Mouse (Mus musculus) heart, adult 11 months (tissue): ENCODE measurements around the gene Dnajc15.

Source experiments
- DNase-seq: peaks from one replicate; pipeline ENCODE4 v3.0.0; 2022

The Dnajc15 gene

DNA sequence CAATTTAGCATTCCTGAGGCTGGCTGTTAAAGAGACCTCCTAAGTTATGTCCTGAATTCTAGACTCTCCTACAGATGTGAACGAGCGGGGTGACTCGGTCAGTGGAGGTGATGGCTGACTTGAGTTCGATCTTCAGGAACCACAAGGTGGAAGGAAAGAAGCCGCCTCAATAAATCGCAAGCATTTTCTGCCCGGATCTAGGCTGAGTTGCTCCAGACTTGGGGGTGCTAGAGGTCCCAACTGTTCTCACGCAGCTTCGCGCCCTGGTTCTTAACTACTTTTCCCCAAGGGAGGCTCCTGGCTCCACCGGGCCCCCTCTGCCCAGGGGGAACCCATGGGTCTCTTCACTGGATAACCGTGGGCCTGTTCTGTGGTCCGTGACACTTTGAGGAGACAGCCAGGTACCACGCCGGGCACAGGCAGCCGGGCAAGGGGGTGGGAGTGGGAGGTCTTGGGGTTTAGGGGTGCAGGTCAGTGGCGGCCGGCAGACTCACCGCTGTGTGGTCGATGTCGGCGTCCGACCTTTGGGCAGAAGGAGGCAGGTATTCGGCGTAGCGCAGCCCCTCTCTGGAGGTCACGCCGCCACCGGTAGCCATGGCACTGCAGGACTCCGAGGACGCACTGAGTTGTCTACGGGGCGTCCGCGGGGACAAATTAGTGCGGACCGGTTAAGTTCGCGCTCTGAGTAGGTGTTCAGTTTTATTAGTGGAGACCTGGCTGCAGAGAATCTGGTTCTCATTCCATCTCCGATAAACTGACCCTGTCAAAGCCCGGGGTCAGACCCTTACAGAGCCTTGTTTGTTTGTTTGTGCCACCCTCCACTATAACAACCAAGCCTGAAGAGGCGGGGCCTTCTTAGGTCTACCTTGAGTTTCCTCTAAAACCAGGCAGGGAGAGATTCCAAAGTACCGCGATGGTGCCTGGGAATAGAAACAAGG, at the start of gene Dnajc15:
TSS of gene Dnajc15 (minus strand) at position 822 of the 938 bp plus-strand sequence.
- DNase-seq: peak; percentile 98

DNA sequence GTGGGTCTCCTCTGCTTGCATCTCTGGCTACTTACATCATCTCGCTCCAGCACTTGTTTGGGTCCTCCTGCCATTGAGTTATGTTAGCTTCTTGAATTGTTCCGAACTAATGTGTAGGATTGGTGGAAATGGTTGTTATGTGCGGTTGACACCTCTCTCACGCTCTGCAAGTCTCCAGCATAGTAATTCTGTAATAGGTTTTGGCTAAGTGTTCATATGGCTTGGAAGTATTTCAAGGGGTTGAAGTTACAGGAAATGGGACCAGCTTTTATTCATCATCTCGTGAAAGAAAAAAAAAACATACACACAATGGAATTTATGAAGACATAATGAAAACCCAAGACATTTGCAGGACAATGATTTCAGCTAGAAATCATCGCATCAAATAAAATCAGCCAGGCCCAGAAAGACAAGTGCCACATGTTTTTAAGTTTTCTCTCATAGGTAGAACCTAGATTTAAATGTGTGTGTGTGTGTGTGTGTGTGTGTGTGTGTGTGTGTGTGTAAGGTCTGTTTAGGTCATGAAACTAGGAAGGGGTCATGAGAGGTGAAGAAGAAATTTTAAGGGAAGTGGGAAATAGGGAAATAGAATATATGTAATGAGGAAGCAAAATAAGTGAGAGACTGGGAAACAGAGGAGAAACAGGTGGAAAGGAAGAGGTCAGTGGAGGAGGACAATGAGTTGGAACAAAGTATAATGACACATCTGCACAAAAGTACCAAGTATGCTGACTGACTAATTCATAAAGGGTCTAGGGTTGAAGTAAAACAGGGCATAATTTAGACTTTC, 48.3 kb upstream of the Dnajc15 start:
- peak; percentile 28 for DNase-seq

DNA sequence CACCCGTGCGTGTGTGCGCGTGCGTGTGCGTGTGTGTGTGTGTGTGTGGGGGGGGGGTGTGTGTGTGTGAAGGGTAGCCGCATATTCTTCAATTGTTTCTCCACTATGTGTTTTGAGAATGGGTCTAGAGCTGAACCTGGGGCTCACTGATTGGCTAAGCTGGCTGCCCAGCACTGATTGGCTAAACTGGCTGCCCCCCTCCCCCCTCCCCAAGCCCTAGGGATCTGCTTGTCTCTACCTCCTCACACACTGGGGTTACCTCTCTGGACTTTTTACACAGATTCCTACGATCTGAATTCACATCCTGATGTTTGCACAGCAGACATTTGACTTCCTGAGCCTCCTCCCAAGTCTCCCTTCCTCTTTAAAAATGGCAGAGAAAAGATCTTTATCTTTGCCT, 46.7 kb upstream of the Dnajc15 start:
- DNase-seq: peak; percentile 29

DNA sequence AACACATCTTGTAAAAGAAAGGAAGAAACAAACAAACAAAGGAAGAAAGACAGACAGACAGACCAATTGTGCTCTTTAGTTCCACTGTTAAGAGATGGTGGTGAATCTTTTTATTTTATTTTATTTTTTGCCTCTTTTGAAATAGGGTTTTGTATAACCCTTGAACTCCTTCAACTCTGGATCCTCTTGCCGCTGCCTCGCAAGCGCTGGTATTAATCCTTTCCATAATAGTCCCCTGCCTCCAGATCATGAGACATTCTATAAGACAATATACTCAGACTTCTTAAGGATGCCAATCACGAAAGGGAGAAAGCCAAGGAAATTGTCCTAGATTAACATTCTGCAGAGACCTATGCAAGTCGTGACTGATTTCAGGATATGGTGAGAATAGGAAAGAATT, 40.9 kb upstream of the Dnajc15 start:
- peak; percentile 70 for DNase-seq

DNA sequence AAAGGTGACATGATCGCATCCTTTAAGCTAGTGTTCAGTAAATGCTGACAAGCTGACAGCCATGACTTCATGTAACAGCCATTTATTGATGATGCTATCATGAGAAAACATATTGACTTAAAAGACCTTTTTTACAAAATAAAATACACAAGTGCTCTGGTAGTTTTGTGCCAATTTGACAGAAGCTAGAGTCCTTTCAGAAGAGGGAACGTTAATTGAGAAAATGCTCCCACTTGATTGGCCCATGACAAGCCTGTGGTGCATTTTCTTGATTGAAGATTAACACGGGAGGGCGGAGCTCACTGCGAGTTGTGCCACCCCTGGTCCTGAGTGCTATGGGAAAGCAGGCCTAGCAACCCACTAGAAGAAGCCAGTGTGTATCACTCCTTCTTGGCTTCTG, 31.7 kb upstream of the Dnajc15 start:
- peak; percentile 78 for DNase-seq

DNA sequence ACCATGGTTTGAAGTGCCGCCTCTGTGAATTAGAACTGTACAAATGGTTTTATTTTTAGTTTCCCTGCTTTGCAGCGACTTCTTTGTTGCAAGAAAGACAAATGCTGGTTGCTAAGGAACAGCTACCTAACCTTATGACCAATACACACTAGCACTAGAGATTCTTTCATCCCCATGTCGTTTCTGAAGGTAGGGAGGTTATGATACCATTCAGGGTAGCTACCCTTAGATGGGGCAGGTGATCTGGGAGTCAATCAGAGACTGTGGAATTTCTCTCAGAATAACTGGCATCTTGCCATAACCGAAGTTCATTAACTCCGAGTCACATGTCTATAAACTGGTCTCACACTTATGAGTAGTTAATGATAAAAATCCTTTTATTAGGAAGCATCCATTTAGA, 30.5 kb upstream of the Dnajc15 start:
- DNase-seq: no peak

DNA sequence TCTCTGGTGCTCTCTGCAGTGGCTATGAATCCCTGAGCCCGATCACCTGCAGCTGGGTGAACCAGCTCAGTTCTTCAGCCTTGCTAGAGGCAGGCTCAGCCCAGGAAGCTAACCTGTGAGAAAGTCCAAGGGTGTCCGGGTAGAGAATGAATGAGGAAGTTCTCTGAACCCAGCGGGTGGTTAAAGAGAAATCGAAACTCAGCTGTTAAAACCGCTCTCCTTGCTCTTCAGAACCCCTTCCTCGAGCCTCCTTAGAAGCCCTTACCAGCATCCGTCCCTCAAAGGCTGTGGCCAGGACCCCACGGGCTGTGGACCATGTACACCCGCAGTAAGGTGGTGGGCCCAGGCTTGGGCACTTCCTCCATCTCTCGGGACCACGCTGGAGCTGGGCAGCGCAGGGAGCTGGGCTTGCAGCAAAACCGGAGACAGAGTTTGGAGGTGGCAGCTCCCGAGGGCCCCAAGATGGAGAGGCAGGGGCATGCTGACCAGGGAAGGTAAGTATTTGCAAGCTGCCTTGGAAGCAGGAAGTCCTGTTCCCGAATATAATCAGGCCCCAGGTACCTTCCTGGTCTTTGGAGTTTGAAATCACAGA, 29.3 kb upstream of the Dnajc15 start, which contains the start of gene Epsti1:
TSS of gene Epsti1 (plus strand) at position 69 of the 592 bp plus-strand sequence.
- peak; percentile 92 for DNase-seq

DNA sequence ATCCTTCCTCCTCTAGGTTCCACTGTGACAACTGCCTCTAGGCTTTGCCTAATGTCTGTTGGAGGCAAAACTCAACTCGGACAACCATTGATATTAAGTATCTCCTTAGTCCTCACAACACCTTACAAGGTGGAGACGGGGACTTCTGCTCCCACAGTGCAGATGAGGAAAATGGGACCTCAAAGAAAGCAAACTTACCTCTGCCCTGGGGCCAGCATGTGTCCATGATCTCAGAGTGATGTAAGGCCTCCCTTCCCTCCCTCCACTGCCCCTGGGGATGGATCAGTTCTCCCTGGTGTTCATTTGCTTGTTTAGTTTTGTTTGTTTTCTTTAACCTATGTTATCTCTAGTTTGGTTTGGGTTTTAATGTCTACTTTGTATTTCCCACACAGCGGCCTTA, 27.6 kb upstream of the Dnajc15 start:
- DNase-seq: peak; percentile 71

DNA sequence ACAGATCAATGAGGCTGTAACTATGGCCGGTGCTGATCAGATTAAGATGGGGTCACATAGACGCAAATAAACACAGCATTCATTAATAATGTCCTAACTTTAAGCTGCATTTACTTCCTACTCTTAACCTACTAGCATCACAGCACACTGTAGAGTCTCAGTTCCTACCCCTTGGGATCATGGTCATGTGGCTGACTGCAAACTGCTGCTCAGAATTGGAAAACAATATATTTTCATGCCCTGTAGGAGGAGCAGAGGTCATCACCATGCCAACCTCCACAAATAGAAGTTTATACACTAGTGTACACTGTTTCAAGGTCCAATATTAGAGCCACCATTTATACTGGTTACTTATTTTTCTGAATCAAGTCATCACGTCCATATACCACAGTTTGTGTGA, 21.0 kb upstream of the Dnajc15 start:
- DNase-seq: no peak

DNA sequence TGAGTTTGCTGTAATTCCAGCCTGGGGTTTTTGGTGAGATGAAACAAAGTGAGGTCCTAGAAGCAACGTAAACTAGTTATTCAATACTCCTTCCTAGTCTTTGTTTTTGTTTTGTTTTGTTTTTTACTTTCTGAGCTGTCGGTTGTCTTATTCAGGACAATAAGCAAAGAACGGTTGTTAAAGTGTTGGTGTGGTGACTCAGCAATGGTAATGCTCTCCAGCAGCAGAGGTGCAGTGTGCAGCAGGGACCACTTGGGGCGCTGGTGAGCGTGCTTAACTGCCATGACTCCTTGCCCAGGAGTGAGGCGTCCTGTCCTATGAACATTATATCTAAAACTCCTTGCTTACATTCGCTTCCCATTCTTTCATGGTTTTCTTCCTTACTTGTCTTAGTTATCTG, 15.0 kb upstream of the Dnajc15 start:
- no peak for DNase-seq

DNA sequence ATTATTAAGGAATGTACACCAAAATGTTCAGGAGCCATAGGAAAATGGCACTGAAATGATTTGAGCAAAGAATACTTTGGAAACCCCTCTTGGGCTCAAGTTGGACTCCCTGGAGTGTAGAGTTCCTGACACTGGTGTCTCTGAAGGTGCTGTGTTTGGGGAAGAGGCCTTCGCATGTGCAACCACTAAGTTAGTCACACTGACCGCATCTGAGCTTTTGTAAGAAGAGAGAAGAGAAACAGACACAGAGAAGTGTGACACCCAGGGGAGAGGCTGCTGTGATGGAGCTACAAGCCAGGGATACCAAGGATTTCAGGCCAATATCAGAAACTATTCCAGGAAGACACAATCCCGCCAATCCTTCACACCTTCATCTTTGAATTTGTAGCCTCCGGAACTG, 12.0 kb upstream of the Dnajc15 start:
- no peak for DNase-seq

DNA sequence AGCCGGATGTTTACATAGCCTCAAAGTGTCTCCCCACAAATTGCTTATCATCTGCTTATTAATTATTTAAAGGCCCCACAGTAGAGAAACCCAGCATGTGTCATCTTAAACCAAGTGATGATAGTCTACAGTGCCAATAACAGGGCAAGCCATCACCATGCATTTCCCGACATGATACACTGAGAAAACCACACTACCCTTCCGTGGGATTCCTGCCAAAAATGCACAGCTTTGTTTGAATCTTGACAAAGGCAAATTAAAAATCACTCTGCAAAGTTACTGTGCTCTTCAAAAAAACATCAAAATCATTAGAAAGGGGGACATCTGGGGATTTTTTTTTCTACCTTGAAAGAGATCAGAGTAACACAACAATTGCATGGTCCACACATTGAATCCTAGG, 11.5 kb upstream of the Dnajc15 start:
- DNase-seq: no peak

DNA sequence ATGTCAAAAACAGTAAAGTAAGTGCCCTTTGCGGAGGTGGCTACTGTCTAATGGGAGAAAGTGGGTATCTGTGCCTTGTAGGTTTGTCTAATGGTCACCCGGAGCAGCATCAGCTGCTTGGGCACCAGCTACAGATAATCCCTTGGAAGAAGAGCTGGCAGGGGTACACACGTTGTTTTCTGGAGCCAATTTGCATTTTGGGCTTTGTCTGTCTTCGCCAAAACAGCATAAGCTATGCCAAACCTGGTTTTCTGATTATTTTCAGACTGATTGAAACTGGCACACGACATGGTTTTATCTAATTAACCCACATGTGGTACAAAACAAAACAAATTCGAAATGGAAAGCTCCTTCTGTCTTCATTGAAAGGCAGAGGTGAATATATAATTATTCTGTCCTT, 7.7 kb upstream of the Dnajc15 start:
- DNase-seq: no peak

DNA sequence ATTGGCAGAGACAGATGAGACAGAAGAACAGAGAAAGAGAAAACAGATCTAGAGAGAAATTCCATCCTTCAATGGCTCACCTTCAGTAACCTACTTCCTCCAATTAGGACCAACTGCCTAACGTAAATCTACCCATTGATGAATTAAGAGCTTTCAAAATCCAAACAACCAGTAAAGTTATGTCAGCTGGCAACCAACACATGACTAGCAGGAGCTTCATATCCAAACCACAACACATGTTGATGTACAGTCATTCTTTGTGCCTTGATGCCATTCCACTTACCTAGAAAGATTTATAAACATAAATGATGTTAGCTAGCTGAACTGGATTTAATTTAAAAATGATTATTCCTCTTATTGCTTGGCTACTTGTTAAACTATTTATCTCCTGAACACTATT, 7.1 kb upstream of the Dnajc15 start:
- no peak for DNase-seq

DNA sequence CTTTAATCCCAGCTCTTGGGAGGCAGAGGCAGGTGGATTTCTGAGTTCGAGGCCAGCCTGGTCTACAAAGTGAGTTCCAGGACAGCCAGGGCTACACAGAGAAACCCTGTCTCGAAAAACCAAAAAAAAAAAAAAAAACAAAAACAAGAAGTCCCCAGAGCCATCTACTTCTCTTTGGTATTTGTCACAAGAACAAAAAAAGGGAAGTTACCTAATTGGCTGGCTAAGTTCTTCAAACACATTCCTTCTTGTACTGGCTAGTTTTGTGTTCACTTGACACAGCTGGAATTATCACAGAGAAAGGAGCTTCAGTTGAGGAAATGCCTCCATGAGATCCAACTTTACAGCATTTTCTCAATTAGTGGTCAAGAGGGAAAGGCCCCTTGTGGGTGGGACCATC, 3.0 kb upstream of the Dnajc15 start:
- peak; percentile 75 for DNase-seq

DNA sequence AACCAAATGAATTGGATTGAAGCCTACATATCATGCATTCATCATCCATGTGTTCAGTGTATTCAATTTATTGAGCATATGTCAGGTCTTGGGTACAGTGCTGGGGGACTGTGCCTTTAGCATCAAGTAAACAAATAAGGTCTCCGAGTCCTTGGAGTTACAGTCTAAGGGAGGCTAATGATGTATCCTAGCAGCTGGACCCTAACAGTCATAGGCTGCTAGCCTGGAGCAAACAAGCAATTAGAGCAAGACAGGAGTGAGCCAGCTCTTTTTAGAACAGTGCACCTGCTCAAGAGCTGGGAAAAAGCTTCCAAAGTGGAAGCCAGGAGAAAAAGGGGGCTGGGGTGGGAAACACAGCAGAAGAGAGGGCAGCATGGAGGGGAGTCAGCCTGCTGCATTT, 1.3 kb upstream of the Dnajc15 start:
- DNase-seq: peak; percentile 66

DNA sequence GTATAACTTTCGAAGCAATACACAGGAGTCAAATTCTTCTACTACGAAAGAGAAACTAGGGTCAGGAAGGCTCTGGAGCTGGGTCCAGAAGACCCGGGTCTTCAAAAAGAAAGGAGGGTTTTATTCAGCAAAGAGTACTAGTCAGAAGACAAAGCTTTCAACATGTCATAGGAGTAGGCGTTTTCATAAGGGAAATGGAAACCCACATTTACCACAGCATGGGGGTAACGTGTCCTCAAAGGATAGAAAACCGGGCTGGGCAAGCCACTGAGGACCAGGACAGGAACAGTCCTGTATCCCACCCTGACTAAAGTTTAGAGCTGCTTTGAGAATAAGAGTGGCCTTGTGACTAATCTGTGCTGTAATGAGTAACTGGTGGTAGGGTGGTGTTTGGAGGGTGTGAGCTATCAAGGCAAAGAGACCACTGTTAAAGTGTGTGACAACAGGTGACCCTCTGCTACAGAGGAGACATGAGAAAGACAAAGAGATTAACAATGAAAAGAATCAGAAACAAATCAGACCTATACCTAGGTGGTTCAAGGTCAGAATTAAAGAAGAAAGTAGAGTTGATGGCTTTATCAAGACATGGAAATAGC, 3.4 kb downstream of the Dnajc15 start:
- peak; percentile 79 for DNase-seq

DNA sequence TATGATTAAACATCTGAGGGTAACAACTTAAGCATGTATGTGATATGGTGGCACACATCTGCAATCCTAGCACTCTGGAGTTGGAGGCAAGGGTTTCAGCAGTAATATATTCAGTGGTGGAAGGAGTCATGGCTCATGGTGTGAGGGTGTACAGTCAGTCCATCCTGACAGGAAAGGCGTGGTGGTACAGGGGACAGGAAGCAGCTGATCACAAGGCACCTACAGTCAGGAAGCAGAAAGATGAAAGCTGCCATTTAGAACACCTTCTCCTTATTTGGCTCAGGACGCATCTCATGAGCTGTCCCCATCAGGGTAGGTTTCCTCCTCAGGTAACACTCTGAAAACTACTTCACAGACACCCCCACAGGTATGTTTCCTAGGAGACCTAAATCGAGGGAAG, 4.0 kb downstream of the Dnajc15 start:
- peak; percentile 83 for DNase-seq

DNA sequence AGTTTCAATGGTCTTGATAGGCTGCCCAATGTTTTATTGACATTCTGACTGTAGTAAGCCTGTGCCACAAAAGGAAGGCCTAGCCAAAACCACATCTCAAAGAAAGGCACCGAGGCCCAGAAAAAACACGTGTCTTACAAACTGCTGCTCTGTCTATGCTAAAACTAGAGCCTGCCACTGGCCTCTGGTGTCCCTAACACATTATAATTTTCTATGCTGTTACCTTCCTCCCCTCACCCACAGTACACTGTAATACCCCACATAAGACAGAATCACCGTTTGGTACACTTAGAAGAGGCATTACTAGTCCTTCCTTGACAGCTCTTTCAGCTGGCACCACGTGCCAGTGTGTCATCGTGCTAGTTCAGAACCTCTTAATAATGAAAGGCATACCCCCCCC, 7.3 kb downstream of the Dnajc15 start:
- peak; percentile 52 for DNase-seq

DNA sequence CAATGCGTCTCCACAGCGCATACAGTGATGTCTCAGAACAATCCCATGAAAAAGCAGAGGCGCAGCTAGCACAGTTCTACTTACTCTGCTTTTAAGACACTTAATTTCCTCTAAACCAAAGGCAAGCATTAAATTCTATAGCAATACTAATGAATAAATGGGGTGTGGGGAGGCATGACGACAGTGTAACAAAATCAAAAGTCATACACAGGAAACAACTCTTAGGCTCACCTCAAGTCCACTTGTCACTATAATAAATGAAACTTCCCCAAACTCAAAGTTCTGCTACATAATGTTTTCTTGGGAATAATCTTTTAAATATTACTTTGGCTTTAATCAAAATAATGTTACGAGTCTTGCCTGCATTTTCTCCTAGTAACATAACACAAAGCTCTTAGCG, 10.4 kb downstream of the Dnajc15 start:
- no peak for DNase-seq

DNA sequence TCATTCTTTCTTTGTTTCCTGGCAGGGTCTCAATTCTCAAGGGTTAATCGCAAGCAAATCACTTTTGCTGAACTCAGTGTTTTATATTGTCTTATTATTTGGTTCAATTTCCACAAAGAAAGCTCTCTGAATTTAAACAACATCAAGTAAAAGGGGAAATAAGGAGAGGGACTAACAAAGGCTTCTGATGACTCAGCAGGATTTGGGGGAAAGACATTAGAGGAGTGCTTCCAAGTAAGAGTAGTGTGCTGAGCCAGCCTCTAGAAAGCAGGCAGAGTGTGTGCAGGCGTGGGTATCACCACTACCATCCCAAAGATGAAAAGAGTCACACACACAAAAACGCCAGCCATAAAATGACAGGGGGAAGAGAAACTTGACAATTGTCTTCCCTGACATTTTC, 10.9 kb downstream of the Dnajc15 start:
- peak; percentile 85 for DNase-seq

DNA sequence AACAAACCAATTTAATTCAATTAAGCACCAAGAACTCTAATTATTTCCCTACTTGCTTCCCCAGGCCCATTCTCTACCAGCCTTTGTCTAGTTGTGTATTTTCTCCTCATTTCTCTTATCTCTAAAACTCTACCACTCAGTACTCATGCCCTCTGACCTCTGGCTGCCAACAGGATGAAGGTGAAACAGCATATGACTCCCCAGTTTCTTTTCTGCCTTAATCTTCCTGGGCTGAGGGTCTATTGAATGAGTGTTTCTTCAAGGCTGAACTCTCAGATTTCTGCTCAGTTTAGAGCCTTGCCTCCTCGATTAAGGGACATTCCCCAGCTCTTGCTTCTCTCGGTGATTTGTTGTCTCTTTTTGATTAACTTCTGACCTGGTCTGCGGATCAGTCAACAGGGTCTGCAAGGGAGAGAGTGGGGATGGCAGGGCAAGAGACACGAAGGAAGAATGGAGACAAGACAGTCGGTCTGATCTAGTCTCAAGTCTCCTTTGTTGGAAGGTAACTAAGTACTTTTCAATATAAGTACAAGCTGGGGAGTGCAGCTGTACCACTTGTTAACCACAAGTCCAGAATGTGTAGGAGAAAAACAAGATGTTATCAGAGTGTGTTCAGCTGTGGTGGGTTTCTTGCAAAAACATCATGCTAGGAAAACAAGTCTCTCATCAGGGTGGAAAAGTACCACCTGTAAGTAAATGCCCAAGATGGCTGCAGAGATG, 13.9 kb downstream of the Dnajc15 start:
- DNase-seq: peak; percentile 29
